Mouse (Mus musculus) brain, embryonic 14.5 days (tissue): ENCODE data around the gene Mrpl32. TPM values are rescaled to one million over a fixed set of nuclear protein-coding genes. Genes with fewer than 3 reads are reported as not detected.

ENCODE experiments used
- DNase-seq: peaks from one replicate; pipeline ENCODE4 v3.0.0-alpha.2; 2011; ENCODE audit warnings: low read depth
- CTCF ChIP-seq: fragments of 200-500 bp; IDR thresholded peaks from 2 replicates; pipeline ENCODE4 v1.5.1; 2012; ENCODE audit warnings: inconsistent platforms, mild to moderate bottlenecking, moderate library complexity, borderline replicate concordance; ENCODE audit not compliant: insufficient read depth, insufficient read length; ENCODE audit errors: extremely low read depth
- POLR2A ChIP-seq: fragments of 200-500 bp; IDR thresholded peaks from 2 replicates; pipeline ENCODE4 v1.6.1; 2012; ENCODE audit warnings: mild to moderate bottlenecking, inconsistent platforms, borderline replicate concordance; ENCODE audit not compliant: poor library complexity, insufficient read depth, insufficient read length, severe bottlenecking; ENCODE audit errors: extremely low read depth
- polyA plus RNA-seq: library from polyadenylated mRNA; depleted of rRNA; stranded (reverse); fragments of >200 nt; gene quantifications from 2 replicates; pipeline ENCODE4 v1.2.3, GENCODE M21; 2012; rRNA removed

Mrpl32 gene
- polyA plus RNA-seq, 1 experiment, result 29.5 TPM

DNA sequence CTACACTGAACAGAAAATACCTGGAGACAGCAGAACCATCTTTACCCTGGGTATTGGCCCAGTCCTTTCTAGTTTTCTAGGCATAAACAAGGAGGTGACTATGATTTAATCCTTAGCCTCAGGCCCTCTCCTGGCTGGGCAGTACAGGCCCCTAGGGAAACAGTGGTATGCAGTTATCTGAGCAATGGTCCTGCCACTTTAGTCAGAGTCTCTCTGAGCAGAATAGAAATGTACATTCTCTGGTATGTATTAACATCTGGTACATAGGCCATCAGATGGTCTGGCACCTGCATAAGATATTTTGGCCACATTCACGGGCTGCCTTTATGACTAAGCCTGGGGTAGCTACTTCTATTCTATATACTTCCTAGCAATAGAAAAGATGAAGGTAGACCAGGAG, 51.6 kb downstream of the Mrpl32 start:
- TF ChIP-seq CTCF (no peak), POLR2A (no peak)
- DNase-seq, result no peak

Other genes starting within 250 kb of the Mrpl32 start
- 30.4 and 34.2 TPM in 2 replicates for gene Hecw1, start 89.9 kb downstream of the Mrpl32 start, polyA plus RNA-seq
- 81.8 and 102 TPM in 2 replicates for gene Psma2, start 75 bp upstream of the Mrpl32 start, polyA plus RNA-seq
- gene AW209491, start 17.0 kb upstream of the Mrpl32 start, polyA plus RNA-seq, result 16.5 and 16.8 TPM in 2 replicates